Mouse (Mus musculus): Measurements from ENCODE around the gene Strap. TPM values are rescaled to one million over a fixed set of nuclear protein-coding genes. Genes with fewer than 3 reads are reported as not detected.

Strap gene
- polyA plus RNA-seq, 2 experiments, result 62.7 to 159 TPM

DNA sequence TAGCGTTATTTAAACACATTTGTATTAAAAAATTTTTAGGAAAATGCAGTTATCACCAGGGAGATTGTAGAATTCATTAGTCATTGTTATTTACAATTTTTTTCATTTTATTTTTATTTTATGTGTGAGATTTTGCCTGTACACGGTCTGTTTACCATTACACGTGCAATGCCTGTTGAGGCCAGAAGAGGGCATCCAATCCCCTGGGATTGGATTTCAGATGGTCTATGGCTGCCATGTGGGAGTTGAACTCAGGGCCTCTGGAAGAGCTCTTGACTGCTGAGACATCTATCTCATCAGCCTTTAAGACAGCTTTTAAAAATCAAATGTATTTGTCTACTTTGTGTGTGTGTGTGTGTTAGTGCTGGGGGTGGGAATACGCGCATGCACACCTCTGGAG lies 21.4 kb downstream of the Strap start:
- H3K4me3 ChIP-seq (replicated peaks; ENCODE audit: low read length), result no peak overlapping the region

DNA sequence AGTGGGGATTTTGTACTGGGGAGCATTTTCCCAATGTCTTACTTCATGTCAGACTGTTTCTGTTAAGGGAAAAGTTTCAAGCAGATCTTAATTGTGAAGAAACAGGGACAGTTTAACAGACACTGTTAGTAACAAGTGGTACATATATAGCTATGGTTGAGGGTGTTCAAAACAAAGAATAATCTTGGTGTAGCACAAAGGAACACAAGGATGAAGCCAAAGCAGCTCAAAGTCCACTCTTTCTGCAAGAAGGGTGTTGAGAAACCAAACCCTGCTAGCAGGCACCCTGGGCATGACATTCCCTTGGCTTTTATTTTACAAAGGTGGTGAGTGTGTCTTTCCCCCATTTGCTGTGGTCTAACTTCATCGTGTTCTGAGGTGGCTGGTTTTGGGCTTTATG lies 23.0 kb downstream of the Strap start:
- H3K36me3 ChIP-seq (ENCODE audit: control insufficient read depth, insufficient read depth, low read length), result no peaks in the 10 kb centered on the region
- WGBS, result 85% methylated on average over 1 of the region's 1 CpGs
- H3K27me3 ChIP-seq (ENCODE audit: control insufficient read depth, insufficient read depth, low read length), result no peaks in the 10 kb centered on the region
- H3K27ac ChIP-seq (replicated peaks; ENCODE audit: low read depth, low read length), result no peak overlapping the region
- H3K9me3 ChIP-seq (ENCODE audit: control insufficient read depth, low read length), result no peaks in the 10 kb centered on the region
- ATAC-seq (ENCODE audit: low FRiP score, low read depth) (no peak), DNase-seq (ENCODE audit: low spot score) (no peak)
- H3K4me1 ChIP-seq (ENCODE audit: control insufficient read depth, insufficient read depth, low read length), result peaks cover 3% of the 10 kb centered on the region; the same call in 1 of the 2 replicates
- no peak for TF ChIP-seq POLR2A (IDR thresholded peaks at IDR 0.05; ENCODE audit: borderline replicate concordance, extremely low read depth, insufficient read depth, insufficient read length)
- H3K9ac ChIP-seq (ENCODE audit: low read depth, low read length, severe bottlenecking), result no peak overlapping the region
- H3K4me3 ChIP-seq (replicated peaks; ENCODE audit: low read length), result no peak overlapping the region
- H3K4me2 ChIP-seq (replicated peaks; ENCODE audit: low read depth, low read length, severe bottlenecking), result no peak overlapping the region

More for the DNA sequence above, 21.4 kb downstream of the Strap start:
- TF ChIP-seq POLR2A (IDR thresholded peaks at IDR 0.05; ENCODE audit: borderline replicate concordance, extremely low read depth, insufficient read depth, insufficient read length), result no peak
- ATAC-seq (ENCODE audit: low FRiP score, low read depth) (no peak), DNase-seq (ENCODE audit: low spot score) (no peak)
- WGBS, result 69% methylated on average over 5 of the region's 5 CpGs
- Histone ChIP-seq H3K4me1 (ENCODE audit: control insufficient read depth, insufficient read depth, low read length) (peaks cover 3% of the 10 kb centered on the region; the same call in 1 of the 2 replicates), H3K4me2 (replicated peaks; ENCODE audit: low read depth, low read length, severe bottlenecking) (no peak overlapping the region), H3K9me3 (ENCODE audit: control insufficient read depth, low read length) (no peaks in the 10 kb centered on the region), H3K36me3 (ENCODE audit: control insufficient read depth, insufficient read depth, low read length) (peaks cover 10% of the 10 kb centered on the region), H3K9ac (ENCODE audit: low read depth, low read length, severe bottlenecking) (no peak overlapping the region), H3K27me3 (ENCODE audit: control insufficient read depth, insufficient read depth, low read length) (no peaks in the 10 kb centered on the region), H3K27ac (replicated peaks; ENCODE audit: low read depth, low read length) (no peak overlapping the region)

DNA sequence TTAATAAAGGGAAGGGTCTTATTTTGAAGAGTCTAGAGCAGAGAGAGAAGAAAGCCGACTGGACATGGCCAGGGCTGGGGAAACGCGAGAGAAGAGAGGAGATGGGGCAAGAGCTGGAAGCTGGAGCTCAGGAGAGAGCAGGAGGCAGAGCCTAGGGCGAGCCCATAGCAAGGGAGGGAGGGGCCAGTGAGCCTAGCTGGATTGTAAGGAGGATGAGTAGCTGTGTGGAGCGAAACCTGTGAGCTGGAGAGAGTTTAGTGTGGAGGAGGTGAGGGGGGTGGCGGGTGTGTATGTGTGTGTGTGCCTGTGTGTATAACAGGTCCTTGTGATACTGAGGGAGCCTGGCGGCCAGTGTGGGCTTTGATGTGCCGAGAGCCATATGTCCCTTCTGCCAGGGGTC lies 24.8 kb downstream of the Strap start:
- H3K4me1 ChIP-seq (ENCODE audit: control insufficient read depth, insufficient read depth, low read length), result peaks cover 3% of the 10 kb centered on the region; the same call in 1 of the 2 replicates
- ATAC-seq (ENCODE audit: low FRiP score, low read depth) (no peak), DNase-seq (ENCODE audit: low spot score) (no peak)
- WGBS, result 22% methylated on average over 8 of the region's 8 CpGs
- H3K4me3 ChIP-seq (replicated peaks; ENCODE audit: low read length), result no peak overlapping the region
- no peak for TF ChIP-seq POLR2A (IDR thresholded peaks at IDR 0.05; ENCODE audit: borderline replicate concordance, extremely low read depth, insufficient read depth, insufficient read length)
- no peak overlapping the region for H3K27ac ChIP-seq (replicated peaks; ENCODE audit: low read depth, low read length)
- H3K9ac ChIP-seq (ENCODE audit: low read depth, low read length, severe bottlenecking), result no peak overlapping the region
- H3K4me2 ChIP-seq (replicated peaks; ENCODE audit: low read depth, low read length, severe bottlenecking), result no peak overlapping the region
- H3K9me3 ChIP-seq (ENCODE audit: control insufficient read depth, low read length), result no peaks in the 10 kb centered on the region
- no peaks in the 10 kb centered on the region for H3K27me3 ChIP-seq (ENCODE audit: control insufficient read depth, insufficient read depth, low read length)
- H3K36me3 ChIP-seq (ENCODE audit: control insufficient read depth, insufficient read depth, low read length), result no peaks in the 10 kb centered on the region

DNA sequence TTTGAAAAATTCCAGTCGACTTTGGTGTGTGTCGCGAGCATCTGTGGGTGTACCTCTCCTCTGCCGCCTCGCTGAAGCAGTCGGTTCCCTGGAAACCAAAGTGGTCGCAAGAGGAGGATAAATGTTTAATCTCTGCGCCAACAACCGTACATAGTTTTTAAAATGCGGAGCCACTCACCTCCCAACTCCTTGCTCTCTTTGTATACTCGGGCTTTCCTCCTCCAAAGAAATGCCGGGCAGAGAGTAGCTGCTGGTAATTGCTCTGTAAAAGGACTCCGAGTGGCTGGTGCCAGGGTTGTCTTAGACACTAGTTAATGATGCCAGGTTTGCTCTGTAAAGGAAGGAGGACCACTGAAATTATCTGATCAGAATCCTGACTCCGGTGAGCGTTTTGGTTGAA lies 26.1 kb downstream of the Strap start:
- ATAC-seq (ENCODE audit: low FRiP score, low read depth), result no peak

DNA sequence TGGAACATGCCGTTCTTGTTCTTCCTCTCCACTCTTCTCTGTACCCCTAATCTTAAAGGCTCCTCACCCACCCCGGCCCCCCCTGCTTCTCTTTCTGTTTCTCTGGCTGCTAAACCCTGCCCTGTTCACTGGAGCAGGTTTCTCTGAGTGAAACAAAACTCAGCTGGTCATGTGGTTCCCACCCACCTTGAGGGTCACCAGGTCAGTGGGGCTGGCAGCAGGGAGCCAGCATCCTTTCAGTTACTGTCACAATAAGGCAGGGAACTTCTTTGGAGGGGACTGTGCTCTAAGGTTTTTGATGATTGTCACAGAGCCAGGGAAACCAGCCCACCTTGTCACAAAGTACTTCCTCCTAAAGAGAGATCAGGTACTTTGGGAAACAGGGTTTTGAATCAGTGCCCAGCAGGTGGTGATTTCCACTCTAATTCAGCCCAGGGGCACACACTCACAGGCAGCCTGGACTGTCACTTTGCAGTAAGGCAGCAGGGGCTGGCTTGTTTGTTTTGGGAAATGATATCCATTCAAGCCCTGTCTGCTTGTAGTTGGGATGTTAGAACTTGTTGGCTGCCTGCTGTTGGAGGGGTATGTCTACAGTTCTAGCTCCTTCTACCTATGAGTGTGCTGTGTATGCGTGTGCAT lies 29.8 kb downstream of the Strap start:
- ATAC-seq (ENCODE audit: low FRiP score, low read depth) (no peak), DNase-seq (ENCODE audit: low spot score) (no peak)
- H3K4me1 ChIP-seq (ENCODE audit: control insufficient read depth, insufficient read depth, low read length), result no peaks in the 10 kb centered on the region
- H3K4me2 ChIP-seq (replicated peaks; ENCODE audit: low read depth, low read length, severe bottlenecking), result no peak overlapping the region
- no peak overlapping the region for H3K4me3 ChIP-seq (replicated peaks; ENCODE audit: low read length)
- 55% methylated on average over 3 of the region's 3 CpGs for WGBS
- H3K9me3 ChIP-seq (ENCODE audit: control insufficient read depth, low read length), result no peaks in the 10 kb centered on the region
- no peak overlapping the region for H3K27ac ChIP-seq (replicated peaks; ENCODE audit: low read depth, low read length)
- H3K9ac ChIP-seq (ENCODE audit: low read depth, low read length, severe bottlenecking), result no peak overlapping the region
- no peaks in the 10 kb centered on the region for H3K36me3 ChIP-seq (ENCODE audit: control insufficient read depth, insufficient read depth, low read length)
- no peak for TF ChIP-seq POLR2A (IDR thresholded peaks at IDR 0.05; ENCODE audit: borderline replicate concordance, extremely low read depth, insufficient read depth, insufficient read length)
- H3K27me3 ChIP-seq (ENCODE audit: control insufficient read depth, insufficient read depth, low read length), result no peaks in the 10 kb centered on the region

More for the DNA sequence above, 26.1 kb downstream of the Strap start:
- Histone ChIP-seq H3K27me3 (ENCODE audit: control insufficient read depth, insufficient read depth, low read length) (no peaks in the 10 kb centered on the region), H3K4me1 (ENCODE audit: control insufficient read depth, insufficient read depth, low read length) (no peaks in the 10 kb centered on the region), H3K4me2 (replicated peaks; ENCODE audit: low read depth, low read length, severe bottlenecking) (no peak overlapping the region), H3K9ac (ENCODE audit: low read depth, low read length, severe bottlenecking) (no peak overlapping the region), H3K27ac (replicated peaks; ENCODE audit: low read depth, low read length) (no peak overlapping the region), H3K36me3 (ENCODE audit: control insufficient read depth, insufficient read depth, low read length) (no peaks in the 10 kb centered on the region), H3K9me3 (ENCODE audit: control insufficient read depth, low read length) (no peaks in the 10 kb centered on the region), H3K4me3 (replicated peaks; ENCODE audit: low read length) (no peak overlapping the region)
- no peak for TF ChIP-seq POLR2A (IDR thresholded peaks at IDR 0.05; ENCODE audit: borderline replicate concordance, extremely low read depth, insufficient read depth, insufficient read length)
- WGBS, result 88% methylated on average over 15 of the region's 15 CpGs
- DNase-seq (ENCODE audit: low spot score), result no peak
